Mouse (Mus musculus) lung, adult 2 months (tissue): ENCODE data around the gene H60b.

Experiments used
- CTCF ChIP-seq: fragments of 200-500 bp; IDR thresholded peaks from 2 replicates; pipeline ENCODE4 v1.5.1; 2011; ENCODE audit warnings: mild to moderate bottlenecking, low read length, control low read depth; ENCODE audit not compliant: insufficient read depth
- POLR2A ChIP-seq: fragments of 200-500 bp; IDR thresholded peaks from 2 replicates; pipeline ENCODE4 v1.6.1; 2011; ENCODE audit warnings: low read depth, mild to moderate bottlenecking, control low read depth, low read length, borderline replicate concordance; ENCODE audit errors: extremely low read depth

DNA sequence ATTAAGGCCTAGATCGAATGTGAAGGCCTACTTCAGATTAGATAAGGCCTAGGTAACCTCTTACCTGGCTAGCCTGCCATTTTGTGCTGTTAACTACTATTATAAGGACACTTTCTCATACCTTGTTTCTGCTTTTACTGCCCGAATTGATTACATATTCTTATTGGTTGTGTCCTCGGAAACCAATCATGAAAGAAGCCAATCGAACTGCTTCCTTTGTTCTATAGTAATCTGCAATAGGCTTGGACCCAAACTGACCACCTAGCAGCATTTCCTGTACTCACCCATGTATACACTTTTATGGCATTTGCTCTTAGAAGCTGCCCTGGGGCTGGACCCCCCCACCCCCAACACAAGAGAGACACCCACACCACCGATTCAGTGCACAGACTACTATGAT is 15.5 kb upstream of the H60b start:
- no peak for TF ChIP-seq CTCF
- no peak for TF ChIP-seq POLR2A
